Mouse (Mus musculus): Measurements from ENCODE around the gene Usp48.

Usp48 gene

GRCm38 (mm10) chr4:137695300-137695699 lies 101.7 kb downstream of the Usp48 start:
- no peak for DNase-seq

- DNase-seq = no peak
These were observed 102.3 kb downstream of the Usp48 start for GRCm38 (mm10) chr4:137695900-137696299.

- peak; percentile 87 for DNase-seq
These were observed 103.8 kb downstream of the Usp48 start for GRCm38 (mm10) chr4:137697156-137697885.

GRCm38 (mm10) chr4:137698076-137698985 lies 104.8 kb downstream of the Usp48 start:
- DNase-seq = peak; percentile 83

GRCm38 (mm10) chr4:137699264-137700211 lies 106.0 kb downstream of the Usp48 start:
- DNase-seq = peak; percentile 70

- no peak for DNase-seq
These were observed 107.4 kb downstream of the Usp48 start for GRCm38 (mm10) chr4:137700960-137701359.

GRCm38 (mm10) chr4:137703077-137703476 lies 109.5 kb downstream of the Usp48 start:
- no peak for DNase-seq

- DNase-seq = no peak
These were observed 111.0 kb downstream of the Usp48 start for GRCm38 (mm10) chr4:137704561-137704960.

- no peak for DNase-seq
These were observed 111.8 kb downstream of the Usp48 start for GRCm38 (mm10) chr4:137705379-137705778.

- no peak for DNase-seq
These were observed 113.0 kb downstream of the Usp48 start for GRCm38 (mm10) chr4:137706510-137706909.

- peak; percentile 86 for DNase-seq
These were observed 113.8 kb downstream of the Usp48 start for GRCm38 (mm10) chr4:137707216-137707990.

Data from kidney, adult 11 months (tissue).